Mouse (Mus musculus): ENCODE measurements around the gene Mad2l2.

DNA sequence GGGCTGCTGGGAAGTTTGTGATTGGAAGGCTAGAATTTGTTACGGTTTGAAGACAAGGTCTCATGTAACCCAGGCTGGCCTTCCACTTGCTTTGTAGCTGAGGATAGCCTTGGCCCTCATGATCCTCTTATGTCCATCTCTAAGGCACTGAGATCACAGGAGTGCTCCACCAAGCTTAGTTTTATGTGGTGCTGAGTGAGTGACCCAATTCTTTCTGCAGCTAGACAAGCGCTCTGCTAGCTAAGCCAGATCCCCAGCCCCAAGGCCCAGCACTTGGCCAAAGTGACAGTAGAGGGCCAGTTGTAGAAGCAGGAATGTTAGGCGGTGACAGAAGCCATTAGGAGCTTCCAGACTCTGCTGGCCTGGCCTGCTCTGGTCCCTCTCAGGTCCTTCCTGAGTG is 26.0 kb upstream of the Mad2l2 start:
- TF ChIP-seq CTCF (IDR thresholded peaks at IDR 0.05; ENCODE audit: control insufficient read depth, insufficient read depth, insufficient read length) = no peak
- no peak for TF ChIP-seq MAX (IDR thresholded peaks at IDR 0.05)
- TF ChIP-seq MYOD1 (IDR thresholded peaks at IDR 0.05; ENCODE audit: control insufficient read depth, insufficient read length, low read depth) = no peak
- TF ChIP-seq CEBPB (IDR thresholded peaks at IDR 0.05; ENCODE audit: low read depth) = no peak
